Mouse (Mus musculus): ENCODE measurements at regions not wholly inside any gene's neighbourhood (a gene's known extent, or its start where the extent isn't known, plus 50 kb on each side); places are given as distances from the start of the nearest gene placed in this dataset.

DNA sequence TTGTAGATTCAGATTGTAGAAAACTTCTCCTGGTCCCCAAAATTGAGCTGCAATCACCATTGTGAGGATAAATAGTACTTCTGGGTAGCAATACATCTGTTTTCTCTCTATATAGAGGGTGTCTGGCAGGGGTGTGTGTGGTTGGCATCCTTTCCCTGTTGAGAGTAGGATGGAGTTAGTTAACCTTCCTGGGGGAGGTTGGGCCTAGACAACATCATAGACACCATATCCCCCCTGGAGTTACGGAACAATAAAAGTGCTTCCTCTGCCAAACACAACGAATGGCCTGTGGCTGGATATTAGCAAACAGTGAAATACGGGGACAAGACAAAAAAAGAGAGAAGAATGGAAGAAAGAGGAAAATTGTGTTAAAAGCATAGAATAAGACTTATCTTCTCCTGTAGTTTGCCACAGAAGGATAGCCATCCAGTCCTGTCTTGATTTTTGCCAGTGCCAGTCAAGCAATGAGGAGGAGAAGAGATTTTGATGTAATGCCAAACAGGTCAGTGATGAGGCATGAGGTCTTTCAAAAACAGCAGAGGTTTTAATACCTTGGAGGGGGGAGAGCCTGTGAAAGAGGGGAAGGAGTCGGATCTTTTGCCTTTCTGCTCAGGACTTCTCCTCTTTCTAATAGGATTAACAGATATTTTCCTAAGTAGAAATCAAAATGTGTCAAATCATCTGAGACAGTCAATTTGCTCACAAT, 155.0 kb upstream of the Tmem161b start:
- 0 out of 2 replicates have a peak overlapping the region, but pooled peaks have one; percentile 2 for H3K9ac ChIP-seq
- ATAC-seq (replicated peaks): no peak

DNA sequence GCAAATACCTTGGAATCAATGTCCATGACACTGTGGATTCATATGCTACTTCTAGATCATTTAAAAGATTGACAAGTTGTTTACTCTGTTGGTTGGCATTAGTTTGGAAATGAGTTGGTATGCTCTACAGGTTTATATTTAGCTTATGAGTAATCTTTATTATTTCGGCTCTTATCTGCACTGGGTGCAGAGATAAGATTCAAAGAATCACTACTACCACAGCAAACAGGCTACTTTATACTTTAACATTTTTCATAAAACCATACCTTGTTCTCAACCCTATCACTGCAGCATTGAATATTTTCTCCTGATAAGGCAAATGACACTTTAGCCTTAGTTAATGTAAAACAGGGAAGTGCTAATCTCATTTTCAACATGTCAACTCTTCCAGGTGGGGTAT, 153.7 kb upstream of the Tmem161b start:
- WGBS: 87% methylated on average over 1 of the region's 1 CpGs
- Histone ChIP-seq H3K27ac (no peak overlapping the region), H3K4me3 (no peak overlapping the region), H3K9ac (no peak overlapping the region), H3K9me3 (no peaks in the 10 kb centered on the region), H3K36me3 (replicated peaks) (no peaks in the 10 kb centered on the region), H3K27me3 (replicated peaks) (no peaks in the 10 kb centered on the region), H3K4me2 (no peak overlapping the region), H3K4me1 (peaks cover 27% of the 10 kb centered on the region)
- no peak for ATAC-seq (replicated peaks)

More for the DNA sequence above, 155.0 kb upstream of the Tmem161b start:
- H3K27me3 ChIP-seq (replicated peaks): no peaks in the 10 kb centered on the region
- H3K27ac ChIP-seq: peak overlapping the region; percentile 93
- peaks cover 31% of the 10 kb centered on the region for H3K4me1 ChIP-seq
- 0 out of 2 replicates have a peak overlapping the region, but pooled peaks have one; percentile 31 for H3K4me2 ChIP-seq
- 25% methylated on average over 4 of the region's 4 CpGs for WGBS
- H3K9me3 ChIP-seq: no peaks in the 10 kb centered on the region
- H3K36me3 ChIP-seq (replicated peaks): no peaks in the 10 kb centered on the region
- H3K4me3 ChIP-seq: no peak overlapping the region

MicroRNA genes in the stretch of these regions (microRNA counts, 519-probe panel; counts per million panel counts)
- microRNA mmu-miR-9: 5,870 counts per million, percentile 100 among the panel's probes with 10 or more counts

Small RNA genes in the stretch of these regions (microRNA-seq; reads per million reads assigned to microRNA genes)
- gene Mir9-2: 1.7 reads per million
